Mouse (Mus musculus) embryonic fibroblast, embryonic 13.5 days (primary cell): ENCODE data around the gene Ccdc155.

ENCODE experiments used
- CTCF ChIP-seq: IDR thresholded peaks from 2 replicates; pipeline ENCODE4 v1.5.1; 2011; ENCODE audit warnings: mild to moderate bottlenecking, control low read depth, low read length, moderate library complexity, borderline replicate concordance; ENCODE audit not compliant: insufficient read depth
- POLR2A ChIP-seq: IDR thresholded peaks from 2 replicates; pipeline ENCODE4 v1.6.1; 2011; ENCODE audit warnings: low read depth, mild to moderate bottlenecking, control low read depth, low read length, moderate library complexity

- no peak for TF ChIP-seq CTCF
- no peak for TF ChIP-seq POLR2A
Measured at GRCm38 (mm10) chr7:45202654-45203053, 2.0 kb downstream of the Ccdc155 start.
